18 mouse cellular contexts compared by ENCODE assay signal in genomic region chr10:68491557-68491956, GRCm38 (mm10). TPM values are rescaled to one million over a fixed set of nuclear protein-coding genes. Genes with fewer than 3 reads are reported as not detected.
DNase-seq lines count a peak whose midpoint lies in the region; ATAC-seq and TF ChIP-seq lines count a peak whose summit lies in the region.
"Had no signal": no experiment of that assay in that cellular context is flagged by ENCODE, and none has a peak within 500 bp of the region (broad histone marks: within the 10 kb centered on the region; RNA-seq: fewer than 3 reads in every experiment).

No protein-coding gene starts in this region.

- TF ChIP-seq CTCF in intestine, postnatal 0 days (IDR thresholded peaks at IDR 0.05; ENCODE audit: low read depth), result no peak

- no peaks in the 10 kb centered on the region for H3K27me3 ChIP-seq in intestine, embryonic 14.5 days (replicated peaks; ENCODE audit: control insufficient read depth, insufficient read depth, low read length)
- H3K27me3 ChIP-seq in intestine, postnatal 0 days (replicated peaks; ENCODE audit: control insufficient read depth, insufficient read depth, low read length), result no peaks in the 10 kb centered on the region
- no peaks in the 10 kb centered on the region for H3K27me3 ChIP-seq in embryonic facial prominence, embryonic 15.5 days
- H3K27me3 ChIP-seq in forebrain, embryonic 10.5 days (ENCODE audit: poor library complexity, severe bottlenecking), result no peaks in the 10 kb centered on the region
- H3K27me3 ChIP-seq: hindbrain, embryonic 13.5 days; midbrain, embryonic 13.5 days had no signal

- no peak overlapping the region for H3K4me2 ChIP-seq in intestine, embryonic 14.5 days (ENCODE audit: low read length)
- no peak overlapping the region for H3K4me2 ChIP-seq in intestine, postnatal 0 days (replicated peaks; ENCODE audit: low read depth)
- no peak overlapping the region for H3K4me2 ChIP-seq in embryonic facial prominence, embryonic 15.5 days (replicated peaks)
- H3K4me2 ChIP-seq: hindbrain, embryonic 13.5 days; midbrain, embryonic 13.5 days had no signal

- H3K9ac ChIP-seq in intestine, embryonic 14.5 days (ENCODE audit: low read length), result no peak overlapping the region
- H3K9ac ChIP-seq in intestine, postnatal 0 days (ENCODE audit: low read depth, low read length), result no peak overlapping the region
- H3K9ac ChIP-seq in embryonic facial prominence, embryonic 15.5 days, result no peak overlapping the region
- H3K9ac ChIP-seq: hindbrain, embryonic 13.5 days; midbrain, embryonic 13.5 days had no signal

- peak overlapping the region; percentile 65 for H3K27ac ChIP-seq in intestine, embryonic 14.5 days (ENCODE audit: low read depth)
- no peak overlapping the region for H3K27ac ChIP-seq in intestine, postnatal 0 days (ENCODE audit: low read depth, low read length)
- 0 out of 2 replicates have a peak overlapping the region, but pooled peaks have one; percentile 69 for H3K27ac ChIP-seq in embryonic facial prominence, embryonic 15.5 days (replicated peaks)
- no peak overlapping the region for H3K27ac ChIP-seq in forebrain, embryonic 10.5 days
- H3K27ac ChIP-seq: heart, adult 2 months; hindbrain, embryonic 13.5 days; macrophage; midbrain, embryonic 13.5 days had no signal

- no peaks in the 10 kb centered on the region for H3K9me3 ChIP-seq in intestine, embryonic 14.5 days (ENCODE audit: control insufficient read depth, low read length)
- no peaks in the 10 kb centered on the region for H3K9me3 ChIP-seq in intestine, postnatal 0 days (ENCODE audit: control insufficient read depth)
- no peaks in the 10 kb centered on the region for H3K9me3 ChIP-seq in embryonic facial prominence, embryonic 15.5 days (replicated peaks)
- H3K9me3 ChIP-seq in forebrain, embryonic 10.5 days, result no peaks in the 10 kb centered on the region
- H3K9me3 ChIP-seq: hindbrain, embryonic 13.5 days; midbrain, embryonic 13.5 days had no signal

- 33% methylated on average over 11 of the region's 11 CpGs for WGBS in intestine, embryonic 14.5 days
- WGBS in intestine, postnatal 0 days, result 70% methylated on average over 11 of the region's 11 CpGs
- WGBS in embryonic facial prominence, embryonic 15.5 days, result 12% methylated on average over 11 of the region's 11 CpGs
- WGBS in forebrain, embryonic 10.5 days, result 86% methylated on average over 11 of the region's 11 CpGs

- DNase-seq in intestine, embryonic 14.5 days (ENCODE audit: low spot score), result peak; percentile 49
- DNase-seq in 3T3-L1 (ENCODE audit: low read depth, low spot score), result peak; percentile 59
- peak; percentile 22 for DNase-seq in lung, postnatal 25 days (ENCODE audit: low spot score)
- DNase-seq in cerebellum, adult 9-10 months, result no peak
- DNase-seq in forebrain, embryonic 10.5 days (ENCODE audit: extremely low spot score, low spot score), result no peak
- no peak for DNase-seq in left cerebral cortex, adult 8-10 months (ENCODE audit: low spot score in 2 of 2)
- DNase-seq: adrenal gland, postnatal 10 days; B cell, adult 2 months; heart, adult 2 months; right cerebral cortex, postnatal 25 days; thymus, postnatal 36 days had no signal

- H3K4me1 ChIP-seq in intestine, embryonic 14.5 days (replicated peaks; ENCODE audit: control insufficient read depth, insufficient read depth, low read length), result peaks cover 5% of the 10 kb centered on the region; the same call in 1 of the 2 replicates
- H3K4me1 ChIP-seq in intestine, postnatal 0 days (replicated peaks; ENCODE audit: control insufficient read depth, insufficient read depth, low read length), result no peaks in the 10 kb centered on the region
- H3K4me1 ChIP-seq in embryonic facial prominence, embryonic 15.5 days, result peaks cover 13% of the 10 kb centered on the region
- H3K4me1 ChIP-seq in forebrain, embryonic 10.5 days, result no peaks in the 10 kb centered on the region
- H3K4me1 ChIP-seq: hindbrain, embryonic 13.5 days; midbrain, embryonic 13.5 days had no signal

- H3K36me3 ChIP-seq in intestine, embryonic 14.5 days (ENCODE audit: control insufficient read depth, insufficient read depth, low read length), result no peaks in the 10 kb centered on the region
- H3K36me3 ChIP-seq in intestine, postnatal 0 days (ENCODE audit: control insufficient read depth, insufficient read depth), result no peaks in the 10 kb centered on the region
- H3K36me3 ChIP-seq in embryonic facial prominence, embryonic 15.5 days, result no peaks in the 10 kb centered on the region
- no peaks in the 10 kb centered on the region for H3K36me3 ChIP-seq in forebrain, embryonic 10.5 days (replicated peaks)
- H3K36me3 ChIP-seq: hindbrain, embryonic 13.5 days; midbrain, embryonic 13.5 days had no signal

- ATAC-seq in intestine, embryonic 14.5 days (replicated peaks; ENCODE audit: low FRiP score, low TSS enrichment, low read depth), result 0 out of 2 replicates have a peak, but pooled peaks have one; percentile 62
- no peak for ATAC-seq in intestine, postnatal 0 days
- no peak for ATAC-seq in embryonic facial prominence, embryonic 15.5 days (ENCODE audit: insufficient number of reproducible peaks, low FRiP score, low TSS enrichment, low read depth)
- ATAC-seq: forebrain, embryonic 14.5 days; midbrain, embryonic 13.5 days had no signal

- H3K4me3 ChIP-seq in intestine, embryonic 14.5 days (ENCODE audit: low read depth, low read length), result no peak overlapping the region
- H3K4me3 ChIP-seq in intestine, postnatal 0 days (ENCODE audit: low read depth, low read length), result no peak overlapping the region
- no peak overlapping the region for H3K4me3 ChIP-seq in embryonic facial prominence, embryonic 15.5 days (replicated peaks)
- H3K4me3 ChIP-seq in forebrain, embryonic 10.5 days, result no peak overlapping the region
- H3K4me3 ChIP-seq: heart, adult 2 months; hindbrain, embryonic 13.5 days; midbrain, embryonic 13.5 days had no signal

RNA-seq across cellular contexts. Expression of gene Cabcoco1, which starts 50.1 kb away (rescaled TPM):
- 4.5 and 7.2 TPM in 2 replicates for polyA plus RNA-seq in intestine, embryonic 14.5 days (2014; fragmentation: Nextera tagmentation; extraction: Ambion mirVana)
- 3.7 and 4.0 TPM in 2 replicates for polyA plus RNA-seq in intestine, postnatal 0 days (2015; fragmentation: Nextera tagmentation; extraction: Ambion mirVana)
- 6.3 and 11.2 TPM in 2 replicates for polyA plus RNA-seq in embryonic facial prominence, embryonic 15.5 days (2015; fragmentation: Nextera tagmentation; extraction: Ambion mirVana)
- not detected in 2 replicates for polyA plus RNA-seq in forebrain, embryonic 10.5 days (2016; fragmentation: Nextera tagmentation; extraction: Ambion mirVana)
- 1 to 10 TPM; 1.8 to 3.5 (median 2.9) TPM for total RNA-seq in left cerebral cortex, adult 8-10 months (2022)
- total RNA-seq: ES-E14 had no signal
- polyA plus RNA-seq: macrophage had no signal

Comparison
In these comparisons a context has a peak if more than half of its experiments do, and no peak if none do; other contexts are left out.
1. H3K27ac ChIP-seq: peak in intestine, embryonic 14.5 days (single experiment) and embryonic facial prominence, embryonic 15.5 days (single experiment); none in intestine, postnatal 0 days (single experiment) and forebrain, embryonic 10.5 days (single experiment).
2. DNase-seq: peak in intestine, embryonic 14.5 days (single experiment), 3T3-L1 (single experiment) and lung, postnatal 25 days (single experiment); none in cerebellum, adult 9-10 months (single experiment), forebrain, embryonic 10.5 days (single experiment) and left cerebral cortex, adult 8-10 months (0 of 2).